Mouse (Mus musculus): ENCODE data around the gene Mrps2.

DNA sequence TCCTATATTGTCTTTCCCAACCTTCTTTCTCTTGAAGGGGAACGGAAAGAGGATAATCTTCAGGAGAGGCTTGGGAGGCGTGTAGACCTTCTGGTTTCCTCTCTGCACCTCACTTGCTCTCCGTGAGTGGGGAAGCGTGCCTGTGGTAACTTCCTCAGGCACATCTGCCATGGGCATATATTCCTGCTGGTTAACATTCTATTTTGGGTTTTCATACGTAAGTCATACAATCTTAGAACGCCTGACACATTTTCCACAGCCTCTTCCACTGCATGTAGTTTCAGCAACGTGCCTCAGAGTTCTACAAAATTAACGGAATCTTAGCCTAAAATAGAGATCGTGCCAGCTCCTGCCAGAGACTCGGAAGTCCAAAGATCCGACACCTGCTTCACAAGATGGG, 32.5 kb upstream of the Mrps2 start:
- no peak for TF ChIP-seq FLI1 (IDR thresholded peaks at IDR 0.05; ENCODE audit: low read length)
- no peak for TF ChIP-seq GATA1 (IDR thresholded peaks at IDR 0.05; ENCODE audit: borderline replicate concordance, low read length)
